In genomic region chr11:70975193-70975592, GRCm38 (mm10) we compare ENCODE assay signal across 18 mouse cellular contexts. TPM values are rescaled to one million over a fixed set of nuclear protein-coding genes. Genes with fewer than 3 reads are reported as not detected.
A peak's percentile ranks its signal among the peaks of the same experiment; 100 is the strongest.
DNase-seq lines count a peak whose midpoint lies in the region.
"Had no signal": no experiment of that assay in that cellular context is flagged by ENCODE, and none has a peak within 500 bp of the region (broad histone marks: within the 10 kb centered on the region; RNA-seq: fewer than 3 reads in every experiment).

No protein-coding gene starts in this region.

- DNase-seq in layer of hippocampus, adult 8-10 months (ENCODE audit: low spot score in 2 of 2): peak; percentile 48 to 52
- no peak for DNase-seq in layer of hippocampus, postnatal 14 days (ENCODE audit: low spot score in 2 of 2)
- DNase-seq in right cerebral cortex, postnatal 25 days: peak; percentile 17
- no peak for DNase-seq in right cerebral cortex, adult 18-20 months
- DNase-seq in layer of hippocampus, postnatal 36 days: peak; percentile 27 to 37
- no peak for DNase-seq in ovary, postnatal 10 days (ENCODE audit: low spot score)
- no peak for DNase-seq in kidney, adult 18-20 months
- DNase-seq: adrenal gland, adult 8-10 months; B cell, adult 2 months; cerebellum, adult 11 months; cerebellum, adult 9-10 months; cerebellum, postnatal 36 days; heart, adult 2 months; heart, postnatal 4 days; kidney, postnatal 14 days; lung, embryonic 14.5 days; lung, postnatal 14 days; thymus, postnatal 25 days had no signal

RNA-seq across cellular contexts. Expression of gene Rpain, which starts 5.2 kb away (rescaled TPM):
- 10 to 100 TPM; 33.5 to 43.3 (median 39.9) TPM for total RNA-seq in layer of hippocampus, adult 8-10 months (2022)
- total RNA-seq in layer of hippocampus, postnatal 14 days (2021): 10 to 100 TPM; 33.8 to 35.3 TPM
- total RNA-seq in layer of hippocampus, postnatal 36 days (2021): 10 to 100 TPM; 39.6 to 41.3 TPM

RNA-seq across cellular contexts. Expression of gene Nup88, which starts 5.4 kb away (rescaled TPM):
- total RNA-seq in layer of hippocampus, adult 8-10 months (2022): 10 to 100 TPM; 50.9 to 62.2 (median 52.4) TPM
- 10 to 100 TPM; 60.4 to 61.1 TPM for total RNA-seq in layer of hippocampus, postnatal 14 days (2021)
- total RNA-seq in layer of hippocampus, postnatal 36 days (2021): 10 to 100 TPM; 53.2 to 59.1 TPM

RNA-seq across cellular contexts. Expression of gene C1qbp, which starts 7.6 kb away (rescaled TPM):
- total RNA-seq in layer of hippocampus, adult 8-10 months (2022): 100 to 1,000 TPM; 103 to 108 (median 106) TPM
- 100 to 1,000 TPM; 102 to 108 TPM for total RNA-seq in layer of hippocampus, postnatal 14 days (2021)
- total RNA-seq in layer of hippocampus, postnatal 36 days (2021): 100 to 1,000 TPM in 1 of 2 experiments, 10 to 100 TPM in 1; 99.2 to 101 TPM

RNA-seq across cellular contexts. Expression of gene Dhx33, which starts 29.0 kb away (rescaled TPM):
- total RNA-seq in layer of hippocampus, adult 8-10 months (2022): 10 to 100 TPM; 53.0 to 65.5 (median 58.5) TPM
- total RNA-seq in layer of hippocampus, postnatal 14 days (2021): 10 to 100 TPM; 33.6 to 40.7 TPM
- 10 to 100 TPM; 59.0 to 70.6 TPM for total RNA-seq in layer of hippocampus, postnatal 36 days (2021)

RNA-seq across cellular contexts. Expression of gene Mis12, which starts 44.2 kb away (rescaled TPM):
- 10 to 100 TPM; 15.6 to 22.4 (median 18.4) TPM for total RNA-seq in layer of hippocampus, adult 8-10 months (2022)
- total RNA-seq in layer of hippocampus, postnatal 14 days (2021): 10 to 100 TPM in 1 of 2 experiments, 1 to 10 TPM in 1; 9.7 to 13.1 TPM
- 10 to 100 TPM; 16.6 to 18.1 TPM for total RNA-seq in layer of hippocampus, postnatal 36 days (2021)

Comparison
In these comparisons a context has a peak if more than half of its experiments do, and no peak if none do; other contexts are left out.
1. DNase-seq: peak in layer of hippocampus, adult 8-10 months (2 of 2), right cerebral cortex, postnatal 25 days (single experiment) and layer of hippocampus, postnatal 36 days (2 of 2); none in layer of hippocampus, postnatal 14 days (0 of 2), right cerebral cortex, adult 18-20 months (single experiment), ovary, postnatal 10 days (single experiment) and kidney, adult 18-20 months (single experiment).